Mouse (Mus musculus) MEL (cell line): ENCODE data around the gene Cerk.

Experiments used
- CTCF ChIP-seq, 3 experiments: IDR thresholded peaks in 2 of 3; conservative IDR thresholded peaks in 1 of 3; 2 replicates each; pipeline ENCODE4 v1.5.1; 2011 to 2012; ENCODE audit warnings: low read length in 3 of 3, low read depth in 2 of 3, mild to moderate bottlenecking in 2 of 3, improper control_type of control experiment in 1 of 3, inconsistent platforms in 1 of 3, mixed read lengths in 1 of 3, moderate library complexity in 1 of 3; ENCODE audit not compliant: control insufficient read depth in 1 of 3, insufficient read depth in 1 of 3, poor library complexity in 1 of 3, severe bottlenecking in 1 of 3
- NRF1 ChIP-seq: IDR thresholded peaks from 2 replicates; pipeline ENCODE4 v1.6.1; 2014; ENCODE audit warnings: low read depth, mild to moderate bottlenecking, inconsistent platforms, low read length, improper control_type of control experiment, moderate library complexity; ENCODE audit not compliant: poor library complexity, insufficient read depth, severe bottlenecking
- TAL1 ChIP-seq: IDR thresholded peaks from 2 replicates; pipeline ENCODE4 v1.6.1; 2012; ENCODE audit warnings: mild to moderate bottlenecking, inconsistent platforms, low read length, moderate library complexity, mixed read lengths
- ZC3H11A ChIP-seq: IDR thresholded peaks from 2 replicates; pipeline ENCODE4 v1.6.1; 2012; ENCODE audit warnings: low read depth, mild to moderate bottlenecking, inconsistent platforms, low read length, improper control_type of control experiment

DNA sequence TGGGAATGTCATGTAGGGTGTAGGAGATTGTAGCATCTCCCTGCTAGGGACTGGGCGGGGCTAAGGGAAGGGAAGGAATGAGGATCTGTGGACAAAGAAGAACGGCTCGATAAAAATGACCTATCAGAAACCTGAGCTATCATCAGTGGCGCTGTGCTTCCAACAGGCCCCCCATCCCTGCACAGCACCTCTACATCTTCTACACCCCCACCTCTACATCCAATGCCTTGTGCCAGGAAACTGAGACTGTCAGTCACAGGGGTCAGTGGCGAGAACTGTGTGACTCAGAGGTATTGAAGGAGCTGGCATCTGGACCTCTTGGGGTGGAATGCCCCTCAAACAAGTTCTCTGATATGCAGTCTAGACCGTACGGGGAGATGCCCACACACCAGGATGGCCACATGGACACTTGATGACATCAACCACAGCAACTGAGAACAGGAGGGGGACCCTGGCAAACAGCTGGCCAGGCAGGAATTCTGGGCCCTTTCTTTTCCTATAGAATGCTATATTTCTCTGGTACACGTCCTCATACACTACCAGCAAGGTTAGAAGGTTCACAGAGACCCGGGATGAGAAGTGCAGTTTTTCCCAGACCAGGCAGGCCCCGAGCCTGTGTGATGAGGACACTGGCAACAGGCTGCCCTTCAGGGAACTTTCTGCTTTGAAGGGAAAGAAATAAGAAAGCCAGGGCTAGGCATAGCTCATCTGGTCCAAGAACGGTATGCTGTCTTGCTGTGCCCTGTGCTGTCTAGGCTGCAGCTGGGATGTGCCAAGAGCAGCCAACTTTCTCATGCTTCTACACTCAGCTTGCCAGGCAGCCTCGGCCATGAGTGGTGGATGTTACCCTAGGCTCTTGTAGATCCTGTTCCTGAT, 16.8 kb downstream of the Cerk start:
- TF ChIP-seq ZC3H11A (no peak), CTCF (IDR thresholded peaks at IDR 0.05 in 2 of 3, conservative IDR thresholded peaks at IDR 0.05 in 1 of 3; ENCODE audit: control insufficient read depth in 1 of 3, insufficient read depth in 1 of 3, low read depth in 2 of 3, low read length in 3 of 3, poor library complexity in 1 of 3, severe bottlenecking in 1 of 3) (no peak), NRF1 (no peak), TAL1 (no peak)
